Mouse (Mus musculus): ENCODE measurements around the gene Syne1. TPM values are rescaled to one million over a fixed set of nuclear protein-coding genes. Genes with fewer than 3 reads are reported as not detected.

Syne1 gene
- polyA plus RNA-seq, 1 experiment from 2014 or later: 3.2 TPM

DNA sequence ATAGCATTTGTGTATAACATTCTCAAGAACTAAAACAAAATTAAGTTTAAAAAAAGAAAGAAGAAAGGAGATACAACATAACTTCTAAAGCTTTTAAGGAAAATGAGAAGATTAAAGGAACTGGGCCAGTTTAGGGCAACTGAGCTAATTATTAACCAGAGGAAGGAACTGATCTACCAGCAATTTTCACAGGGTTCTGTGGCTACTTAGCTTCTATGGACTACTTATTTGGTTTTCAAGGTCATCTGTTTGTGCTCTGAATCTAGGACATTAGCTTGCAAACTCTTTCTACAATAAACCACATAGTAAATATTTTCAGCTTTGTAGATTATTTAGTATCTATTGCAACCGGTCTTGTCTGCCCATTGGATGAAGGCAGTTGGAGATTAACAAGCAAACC, 420.8 kb downstream of the Syne1 start:
- no peak overlapping the region for H3K4me3 ChIP-seq
- 92% methylated on average over 1 of the region's 1 CpGs for WGBS
- no peaks in the 10 kb centered on the region for H3K27me3 ChIP-seq (ENCODE audit: insufficient read depth, poor library complexity, severe bottlenecking)
- H3K9me3 ChIP-seq: no peaks in the 10 kb centered on the region
- no peak for DNase-seq (ENCODE audit: low spot score)
- no peak overlapping the region for H3K27ac ChIP-seq
- H3K4me1 ChIP-seq (replicated peaks): no peaks in the 10 kb centered on the region
- no peaks in the 10 kb centered on the region for H3K36me3 ChIP-seq

GRCm38 (mm10) chr10:5124757-5125156, 426.5 kb downstream of the Syne1 start:
- H3K36me3 ChIP-seq: 0 out of 2 replicates have a peak, but pooled peaks cover 3% of the 10 kb centered on the region
- no peak overlapping the region for H3K27ac ChIP-seq
- no peaks in the 10 kb centered on the region for H3K9me3 ChIP-seq
- no peaks in the 10 kb centered on the region for H3K27me3 ChIP-seq (ENCODE audit: insufficient read depth, poor library complexity, severe bottlenecking)
- no peaks in the 10 kb centered on the region for H3K4me1 ChIP-seq (replicated peaks)
- DNase-seq (ENCODE audit: low spot score): no peak
- 97% methylated on average over 7 of the region's 7 CpGs for WGBS
- no peak overlapping the region for H3K4me3 ChIP-seq

GRCm38 (mm10) chr10:5116720-5117119, 434.6 kb downstream of the Syne1 start:
- no peak overlapping the region for H3K4me3 ChIP-seq
- H3K9me3 ChIP-seq: no peaks in the 10 kb centered on the region
- no peaks in the 10 kb centered on the region for H3K36me3 ChIP-seq
- no peak overlapping the region for H3K27ac ChIP-seq
- 92% methylated on average over 6 of the region's 6 CpGs for WGBS
- no peak for DNase-seq (ENCODE audit: low spot score)
- no peaks in the 10 kb centered on the region for H3K4me1 ChIP-seq (replicated peaks)
- H3K27me3 ChIP-seq (ENCODE audit: insufficient read depth, poor library complexity, severe bottlenecking): no peaks in the 10 kb centered on the region

GRCm38 (mm10) chr10:5116155-5116554, 435.1 kb downstream of the Syne1 start:
- no peaks in the 10 kb centered on the region for H3K4me1 ChIP-seq (replicated peaks)
- no peaks in the 10 kb centered on the region for H3K9me3 ChIP-seq
- no peak for DNase-seq (ENCODE audit: low spot score)
- no peaks in the 10 kb centered on the region for H3K36me3 ChIP-seq
- H3K27ac ChIP-seq: no peak overlapping the region
- WGBS: 89% methylated on average over 5 of the region's 5 CpGs
- no peak overlapping the region for H3K4me3 ChIP-seq
- H3K27me3 ChIP-seq (ENCODE audit: insufficient read depth, poor library complexity, severe bottlenecking): no peaks in the 10 kb centered on the region

GRCm38 (mm10) chr10:5110773-5111172, 440.5 kb downstream of the Syne1 start:
- WGBS: 93% methylated on average over 5 of the region's 5 CpGs
- H3K9me3 ChIP-seq: no peaks in the 10 kb centered on the region
- H3K4me1 ChIP-seq (replicated peaks): no peaks in the 10 kb centered on the region
- H3K36me3 ChIP-seq: peaks cover 7% of the 10 kb centered on the region; the same call in 1 of the 2 replicates
- no peaks in the 10 kb centered on the region for H3K27me3 ChIP-seq (ENCODE audit: insufficient read depth, poor library complexity, severe bottlenecking)
- no peak overlapping the region for H3K27ac ChIP-seq
- H3K4me3 ChIP-seq: no peak overlapping the region
- no peak for DNase-seq (ENCODE audit: low spot score)

GRCm38 (mm10) chr10:5097754-5098137, 453.5 kb downstream of the Syne1 start:
- Histone ChIP-seq H3K27me3 (ENCODE audit: insufficient read depth, poor library complexity, severe bottlenecking) (no peaks in the 10 kb centered on the region), H3K4me3 (no peak overlapping the region), H3K4me1 (replicated peaks) (no peaks in the 10 kb centered on the region), H3K27ac (no peak overlapping the region), H3K9me3 (no peaks in the 10 kb centered on the region), H3K36me3 (no peaks in the 10 kb centered on the region)
- DNase-seq (ENCODE audit: low spot score): no peak
- WGBS: 83% methylated on average over 2 of the region's 2 CpGs

GRCm38 (mm10) chr10:5096996-5097753, 454.1 kb downstream of the Syne1 start:
- Histone ChIP-seq H3K4me3 (no peak overlapping the region), H3K27me3 (ENCODE audit: insufficient read depth, poor library complexity, severe bottlenecking) (no peaks in the 10 kb centered on the region), H3K4me1 (replicated peaks) (no peaks in the 10 kb centered on the region), H3K27ac (no peak overlapping the region), H3K36me3 (no peaks in the 10 kb centered on the region), H3K9me3 (no peaks in the 10 kb centered on the region)
- 87% methylated on average over 10 of the region's 10 CpGs for WGBS
- no peak for DNase-seq (ENCODE audit: low spot score)

DNA sequence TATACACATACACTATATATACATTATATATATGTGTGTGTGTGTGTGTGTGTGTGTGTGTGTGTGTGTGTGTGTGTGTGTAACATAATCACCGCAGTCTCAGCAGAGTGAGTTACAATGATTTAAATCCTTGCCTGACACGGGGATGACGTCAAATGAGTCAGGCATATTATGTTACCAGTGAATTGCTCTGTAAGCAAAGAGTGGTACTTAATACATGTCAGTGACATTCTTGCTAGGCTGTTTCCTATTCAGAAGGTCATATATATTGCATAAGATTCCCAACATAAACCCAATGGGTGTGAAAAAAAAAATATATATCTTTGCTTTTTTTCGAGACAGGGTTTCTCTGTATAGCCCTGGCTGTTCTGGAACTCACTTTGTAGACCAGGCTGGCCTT, 462.1 kb downstream of the Syne1 start:
- DNase-seq (ENCODE audit: low spot score): no peak
- Histone ChIP-seq H3K36me3 (no peaks in the 10 kb centered on the region), H3K4me3 (no peak overlapping the region), H3K27me3 (ENCODE audit: insufficient read depth, poor library complexity, severe bottlenecking) (no peaks in the 10 kb centered on the region), H3K9me3 (no peaks in the 10 kb centered on the region), H3K4me1 (replicated peaks) (no peaks in the 10 kb centered on the region), H3K27ac (no peak overlapping the region)
- WGBS: 95% methylated on average over 4 of the region's 4 CpGs

DNA sequence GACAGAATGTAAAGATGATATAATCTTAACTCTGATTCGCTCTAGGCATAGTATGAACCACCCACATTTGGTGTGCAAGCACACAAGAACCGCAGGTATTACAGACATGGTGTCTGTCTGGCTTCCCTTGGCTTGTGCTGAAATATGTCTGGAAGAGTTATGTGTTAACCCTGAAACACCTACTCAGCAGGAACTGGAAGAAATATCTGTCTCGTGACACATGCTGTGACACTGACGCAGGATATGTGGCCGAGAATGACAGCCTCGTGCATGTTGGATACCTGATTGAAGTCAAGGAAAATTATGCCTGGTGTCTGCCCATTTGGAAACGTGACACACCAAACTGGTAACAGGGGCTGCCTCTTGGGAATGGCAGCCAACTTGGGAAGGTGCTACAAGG, 463.9 kb downstream of the Syne1 start:
- H3K4me3 ChIP-seq: no peak overlapping the region
- H3K36me3 ChIP-seq: no peaks in the 10 kb centered on the region
- H3K9me3 ChIP-seq: no peaks in the 10 kb centered on the region
- H3K4me1 ChIP-seq (replicated peaks): no peaks in the 10 kb centered on the region
- H3K27me3 ChIP-seq (ENCODE audit: insufficient read depth, poor library complexity, severe bottlenecking): no peaks in the 10 kb centered on the region
- no peak for DNase-seq (ENCODE audit: low spot score)
- H3K27ac ChIP-seq: no peak overlapping the region
- 86% methylated on average over 7 of the region's 7 CpGs for WGBS

DNA sequence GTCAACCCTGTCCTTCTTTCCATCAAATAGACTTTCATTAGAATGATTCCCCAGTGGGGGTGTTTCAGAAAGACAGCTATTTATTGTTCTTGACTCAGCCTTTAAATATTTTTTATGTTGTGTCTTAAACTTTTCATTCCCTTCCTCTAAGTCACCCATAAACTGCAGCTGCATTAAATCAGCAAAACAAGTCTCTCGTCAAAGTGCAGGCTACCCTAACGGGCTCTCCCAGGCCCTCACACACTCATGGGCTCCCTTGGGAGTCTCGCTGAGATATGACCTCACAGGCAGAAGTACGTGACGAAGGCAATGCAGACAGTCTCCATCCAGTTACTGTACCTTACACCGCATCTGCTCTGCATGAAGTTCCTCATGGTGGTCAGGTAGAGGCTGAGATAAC, 465.0 kb downstream of the Syne1 start:
- Histone ChIP-seq H3K27ac (no peak overlapping the region), H3K4me1 (replicated peaks) (no peaks in the 10 kb centered on the region), H3K9me3 (no peaks in the 10 kb centered on the region), H3K36me3 (no peaks in the 10 kb centered on the region), H3K4me3 (no peak overlapping the region), H3K27me3 (ENCODE audit: insufficient read depth, poor library complexity, severe bottlenecking) (no peaks in the 10 kb centered on the region)
- DNase-seq (ENCODE audit: low spot score): no peak
- WGBS: 84% methylated on average over 6 of the region's 6 CpGs

- Histone ChIP-seq H3K9me3 (no peaks in the 10 kb centered on the region), H3K4me1 (replicated peaks) (no peaks in the 10 kb centered on the region), H3K36me3 (no peaks in the 10 kb centered on the region), H3K27ac (no peak overlapping the region), H3K4me3 (no peak overlapping the region), H3K27me3 (ENCODE audit: insufficient read depth, poor library complexity, severe bottlenecking) (no peaks in the 10 kb centered on the region)
- 91% methylated on average over 5 of the region's 5 CpGs for WGBS
- no peak for DNase-seq (ENCODE audit: low spot score)
Measured at GRCm38 (mm10) chr10:5085792-5086191, 465.5 kb downstream of the Syne1 start.

- no peaks in the 10 kb centered on the region for H3K4me1 ChIP-seq (replicated peaks)
- no peak overlapping the region for H3K27ac ChIP-seq
- H3K9me3 ChIP-seq: no peaks in the 10 kb centered on the region
- H3K4me3 ChIP-seq: no peak overlapping the region
- H3K36me3 ChIP-seq: no peaks in the 10 kb centered on the region
- no peaks in the 10 kb centered on the region for H3K27me3 ChIP-seq (ENCODE audit: insufficient read depth, poor library complexity, severe bottlenecking)
- WGBS: 86% methylated on average over 6 of the region's 6 CpGs
- DNase-seq (ENCODE audit: low spot score): no peak
Measured at GRCm38 (mm10) chr10:5083716-5084115, 467.6 kb downstream of the Syne1 start.

DNA sequence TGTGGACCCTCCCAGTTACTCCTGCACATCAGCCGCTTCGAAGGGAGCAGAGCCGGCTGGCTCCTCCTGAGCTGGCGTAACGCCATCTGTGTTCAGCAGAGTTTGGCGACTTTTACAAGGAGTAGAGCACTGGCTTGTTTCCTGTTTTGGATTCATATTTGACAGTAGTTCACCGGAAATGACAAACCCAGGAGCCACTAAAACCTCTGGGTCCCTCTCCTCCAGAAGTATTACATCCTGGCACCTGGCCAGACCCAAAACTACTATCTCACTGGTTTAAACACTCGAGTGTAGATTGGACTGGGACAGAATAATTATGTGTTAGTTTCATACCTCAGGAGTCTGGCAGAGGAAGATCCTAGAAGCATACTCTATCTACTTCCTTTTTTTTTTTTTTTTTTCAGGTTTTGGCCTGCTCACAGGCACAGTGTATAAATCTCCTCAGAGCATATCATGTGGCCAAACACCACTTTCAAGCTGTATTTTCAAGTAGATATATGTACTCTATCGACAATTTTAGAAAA, 471.3 kb downstream of the Syne1 start:
- no peak for DNase-seq (ENCODE audit: low spot score)
- H3K4me3 ChIP-seq: no peak overlapping the region
- H3K27me3 ChIP-seq (ENCODE audit: insufficient read depth, poor library complexity, severe bottlenecking): no peaks in the 10 kb centered on the region
- no peak overlapping the region for H3K27ac ChIP-seq
- 84% methylated on average over 9 of the region's 9 CpGs for WGBS
- H3K4me1 ChIP-seq (replicated peaks): no peaks in the 10 kb centered on the region
- no peaks in the 10 kb centered on the region for H3K9me3 ChIP-seq
- no peaks in the 10 kb centered on the region for H3K36me3 ChIP-seq

- DNase-seq (ENCODE audit: low spot score): no peak
- Histone ChIP-seq H3K4me1 (replicated peaks) (no peaks in the 10 kb centered on the region), H3K9me3 (no peaks in the 10 kb centered on the region), H3K27me3 (ENCODE audit: insufficient read depth, poor library complexity, severe bottlenecking) (no peaks in the 10 kb centered on the region), H3K4me3 (no peak overlapping the region), H3K36me3 (no peaks in the 10 kb centered on the region), H3K27ac (no peak overlapping the region)
- WGBS: 90% methylated on average over 7 of the region's 7 CpGs
Measured at GRCm38 (mm10) chr10:5075724-5076123, 475.6 kb downstream of the Syne1 start.
